Mouse (Mus musculus): ENCODE measurements around the gene Cyb5d1. TPM values are rescaled to one million over a fixed set of nuclear protein-coding genes. Genes with fewer than 3 reads are reported as not detected.
"Not testable (repeated sequence)": the region's sequence is repeated elsewhere in the genome, so short reads cannot be mapped to it uniquely, and the experiment has no call there.

The Cyb5d1 gene
- 7.4 and 7.5 TPM in 2 replicates for polyA plus RNA-seq (2012)

DNA sequence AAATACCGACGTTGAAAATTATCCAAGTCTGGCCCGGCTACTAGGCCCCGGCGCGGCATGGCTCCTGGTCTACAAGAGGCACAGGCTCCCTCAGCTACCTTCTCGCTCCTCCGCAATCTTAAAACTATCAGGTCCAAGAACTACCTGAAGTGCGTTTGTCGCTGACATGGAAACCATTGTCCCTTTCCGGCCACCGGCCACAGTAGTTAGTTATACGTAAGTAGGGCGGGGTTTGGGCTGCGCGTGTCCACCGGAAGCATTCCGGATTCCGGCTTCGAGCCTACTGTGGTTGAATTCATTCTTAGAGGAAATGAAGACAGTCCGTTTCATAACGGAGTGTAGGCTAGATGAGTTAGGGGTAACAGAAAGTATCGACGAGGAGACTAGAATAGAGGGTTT lies at the start of gene Cyb5d1, which contains the start of gene Naa38:
Gene Cyb5d1 (minus strand): TSS at position 397 of the 399 bp plus-strand sequence.
Gene Naa38 (plus strand): TSS at position 253 of the 399 bp plus-strand sequence.
- not testable (repeated sequence) for TF ChIP-seq GATA1 (IDR thresholded peaks at IDR 0.05; ENCODE audit: low read length)

DNA sequence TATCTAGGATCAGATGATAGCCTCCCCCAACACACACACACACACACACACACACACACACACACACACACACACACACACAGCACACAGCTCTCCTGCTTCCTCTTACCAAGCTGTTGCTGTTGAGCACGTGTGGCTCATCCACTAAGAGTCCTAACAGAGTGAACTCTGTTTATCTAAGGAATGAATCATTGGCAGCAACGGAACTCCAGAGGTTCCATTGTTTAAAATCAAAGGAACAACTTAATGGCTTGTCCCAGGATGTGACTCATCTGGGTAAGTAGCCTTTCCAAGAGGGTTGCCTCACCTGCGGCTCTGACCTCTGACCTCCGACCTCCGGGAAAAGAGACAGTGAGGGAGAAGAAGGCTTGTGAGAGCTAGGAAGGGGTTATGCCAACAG lies 47.9 kb upstream of the Cyb5d1 start:
- TF ChIP-seq GATA1 (IDR thresholded peaks at IDR 0.05; ENCODE audit: low read length), result no peak

DNA sequence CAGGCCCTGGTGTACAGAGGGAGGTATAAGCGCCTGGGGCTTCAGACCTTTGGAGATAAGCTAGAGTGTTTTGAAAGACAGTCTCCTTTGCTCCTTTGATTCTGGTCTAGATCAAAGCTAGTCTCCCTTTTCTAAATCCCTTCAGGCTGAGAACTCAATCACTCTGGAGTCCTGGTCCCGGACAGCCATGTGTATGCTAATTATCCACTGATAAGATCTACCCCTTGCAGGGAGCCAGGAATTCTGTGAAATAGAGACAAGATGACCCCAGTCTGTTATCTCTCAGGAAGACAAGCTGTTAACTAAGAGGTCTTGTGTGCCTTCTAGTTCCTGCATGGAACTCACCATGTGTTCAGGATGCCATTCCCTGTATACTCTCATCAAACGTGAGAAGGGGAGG lies 41.9 kb upstream of the Cyb5d1 start:
- no peak for TF ChIP-seq GATA1 (IDR thresholded peaks at IDR 0.05; ENCODE audit: low read length)

- TF ChIP-seq GATA1 (IDR thresholded peaks at IDR 0.05; ENCODE audit: low read length), result no peak
These were observed 37.8 kb upstream of the Cyb5d1 start for GRCm38 (mm10) chr11:69433189-69433588.

DNA sequence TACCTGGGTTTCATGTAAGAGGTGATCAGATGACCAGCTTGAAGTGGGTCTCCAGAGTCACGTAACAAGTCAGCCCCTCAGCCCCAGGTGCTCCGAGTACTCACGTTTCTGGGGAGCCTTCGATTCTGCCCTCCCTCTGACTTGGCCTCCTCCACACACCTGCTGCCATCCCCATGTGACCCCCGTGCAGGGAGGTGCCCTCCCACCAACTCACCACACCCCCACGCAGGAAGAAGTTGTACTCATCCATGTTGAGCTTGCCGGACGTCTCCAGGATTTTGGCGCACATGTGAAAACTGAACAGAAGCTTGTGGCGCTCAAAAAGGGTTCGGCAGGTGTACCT lies 37.2 kb upstream of the Cyb5d1 start:
- no peak for TF ChIP-seq GATA1 (IDR thresholded peaks at IDR 0.05; ENCODE audit: low read length)

DNA sequence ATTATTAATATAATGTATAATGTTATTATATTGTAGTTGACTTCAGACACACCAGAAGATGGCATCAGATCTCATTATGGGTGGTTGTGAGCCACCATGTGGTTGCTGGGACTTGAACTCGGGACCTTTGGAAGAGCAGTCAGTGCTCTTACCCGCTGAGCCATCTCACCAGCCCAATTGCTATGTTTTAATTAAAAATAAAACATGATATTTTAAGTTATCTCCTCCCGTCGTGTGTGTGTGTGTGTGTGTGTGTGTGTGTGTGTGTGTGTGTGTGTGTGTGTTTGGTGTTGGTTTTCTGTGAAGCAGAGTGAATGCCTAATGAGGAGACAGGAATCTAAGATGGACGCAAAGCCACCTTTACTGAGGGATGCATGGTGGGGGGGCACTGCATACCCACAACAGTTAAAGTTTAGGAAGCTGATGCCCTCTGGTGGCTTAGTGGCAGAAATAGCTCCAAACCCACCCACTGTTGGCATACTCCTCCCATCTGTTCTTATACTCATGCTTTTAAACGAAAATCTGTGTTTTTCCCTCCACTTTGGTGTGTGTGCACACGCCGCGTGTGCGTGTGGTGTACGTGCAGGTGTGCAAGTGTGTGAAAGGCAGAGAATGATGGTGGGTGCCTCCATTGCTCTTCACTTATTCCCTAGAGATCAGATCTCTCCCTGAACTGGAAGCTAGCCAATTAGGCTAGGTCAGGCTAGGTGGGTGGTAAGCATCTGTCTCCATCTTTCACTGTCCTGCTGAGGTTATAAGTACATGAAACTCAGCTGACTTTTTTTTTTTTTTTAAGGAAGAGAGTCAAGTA lies 36.6 kb upstream of the Cyb5d1 start:
- no peak for TF ChIP-seq GATA1 (IDR thresholded peaks at IDR 0.05; ENCODE audit: low read length)

DNA sequence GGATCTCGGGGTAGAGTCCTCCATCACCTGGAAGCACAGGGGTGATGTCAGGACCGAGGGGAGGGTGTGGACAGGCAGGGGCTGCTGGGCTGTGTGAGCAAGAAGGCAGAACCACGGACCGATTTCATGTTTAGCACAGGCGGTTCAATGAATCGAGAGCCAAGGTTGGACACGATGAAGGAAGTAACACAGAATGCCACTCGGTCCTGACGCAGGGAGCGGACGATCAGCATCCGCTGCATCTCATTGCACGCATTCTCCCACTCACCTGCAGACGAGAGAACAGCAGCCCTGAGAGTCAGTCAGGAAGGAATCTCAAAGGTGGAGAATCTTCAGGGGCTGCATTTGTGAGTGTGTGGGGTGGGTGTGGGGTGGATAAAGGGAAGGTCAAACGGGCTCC lies 35.2 kb upstream of the Cyb5d1 start:
- TF ChIP-seq GATA1 (IDR thresholded peaks at IDR 0.05; ENCODE audit: low read length), result no peak

DNA sequence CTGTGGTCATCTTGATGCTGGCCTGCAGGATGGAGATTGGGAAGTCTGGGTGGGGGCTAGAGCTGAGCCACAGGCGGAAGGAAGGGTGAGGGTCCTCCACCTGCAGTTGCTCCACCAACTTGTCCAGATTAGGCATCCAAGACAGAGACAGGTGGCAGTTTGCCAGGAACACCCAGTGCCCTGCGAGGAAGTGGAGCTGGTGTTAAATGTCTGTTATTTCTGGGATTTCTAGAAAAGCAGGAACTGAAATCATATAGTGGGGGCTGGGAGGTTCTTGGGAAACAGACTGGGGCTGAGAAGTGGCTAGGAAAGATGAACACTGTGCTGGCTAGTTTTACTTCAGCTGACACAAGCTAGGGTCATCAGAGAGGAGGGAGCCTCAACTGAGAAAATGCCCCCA lies 33.9 kb upstream of the Cyb5d1 start:
- TF ChIP-seq GATA1 (IDR thresholded peaks at IDR 0.05; ENCODE audit: low read length), result no peak

DNA sequence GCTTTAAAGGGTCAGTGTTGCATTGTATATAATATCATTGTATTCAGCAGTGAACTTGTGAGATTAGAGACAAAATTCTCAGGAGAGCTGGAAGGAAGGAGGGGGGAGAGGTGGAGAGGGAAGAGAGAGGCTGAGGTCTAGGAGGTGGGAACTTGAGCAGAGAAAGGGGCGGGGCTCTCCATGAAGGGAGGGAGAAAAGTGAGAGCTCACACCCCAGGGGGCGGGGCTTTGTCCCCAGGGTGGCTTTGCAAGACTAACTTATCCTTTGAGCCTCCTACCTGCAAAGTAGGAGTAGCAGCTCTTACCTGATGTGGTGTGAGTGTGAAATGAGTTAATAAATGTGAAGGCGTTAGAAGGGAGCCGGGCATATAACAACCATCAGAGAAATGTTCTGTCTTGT lies 33.3 kb upstream of the Cyb5d1 start:
- no peak for TF ChIP-seq GATA1 (IDR thresholded peaks at IDR 0.05; ENCODE audit: low read length)

DNA sequence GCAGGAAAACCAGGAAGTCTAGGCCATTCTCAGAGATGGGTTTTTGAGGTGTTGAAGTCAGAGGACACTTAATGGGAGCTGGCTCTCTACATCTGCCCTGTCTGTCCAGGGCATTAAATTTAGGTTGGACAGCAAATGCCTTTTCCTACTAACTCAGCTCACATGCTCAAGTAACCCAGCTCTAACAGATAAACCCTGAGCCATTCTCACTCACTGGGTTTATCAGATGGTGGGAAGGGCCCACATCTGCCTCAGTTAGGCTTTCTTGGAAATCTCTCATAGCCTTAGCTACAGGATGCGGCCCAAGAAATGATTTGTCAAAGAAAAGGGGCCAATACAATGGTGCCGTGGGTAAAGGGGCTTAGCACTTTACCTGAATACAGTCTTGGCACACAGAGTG lies 30.8 kb upstream of the Cyb5d1 start:
- no peak for TF ChIP-seq GATA1 (IDR thresholded peaks at IDR 0.05; ENCODE audit: low read length)

- no peak for TF ChIP-seq GATA1 (IDR thresholded peaks at IDR 0.05; ENCODE audit: low read length)
These were observed 28.5 kb upstream of the Cyb5d1 start for GRCm38 (mm10) chr11:69423885-69424284.

GRCm38 (mm10) chr11:69422842-69423241 lies 27.4 kb upstream of the Cyb5d1 start:
- no peak for TF ChIP-seq GATA1 (IDR thresholded peaks at IDR 0.05; ENCODE audit: low read length)

GRCm38 (mm10) chr11:69421131-69421977 lies 25.9 kb upstream of the Cyb5d1 start:
- no peak for TF ChIP-seq GATA1 (IDR thresholded peaks at IDR 0.05; ENCODE audit: low read length)

DNA sequence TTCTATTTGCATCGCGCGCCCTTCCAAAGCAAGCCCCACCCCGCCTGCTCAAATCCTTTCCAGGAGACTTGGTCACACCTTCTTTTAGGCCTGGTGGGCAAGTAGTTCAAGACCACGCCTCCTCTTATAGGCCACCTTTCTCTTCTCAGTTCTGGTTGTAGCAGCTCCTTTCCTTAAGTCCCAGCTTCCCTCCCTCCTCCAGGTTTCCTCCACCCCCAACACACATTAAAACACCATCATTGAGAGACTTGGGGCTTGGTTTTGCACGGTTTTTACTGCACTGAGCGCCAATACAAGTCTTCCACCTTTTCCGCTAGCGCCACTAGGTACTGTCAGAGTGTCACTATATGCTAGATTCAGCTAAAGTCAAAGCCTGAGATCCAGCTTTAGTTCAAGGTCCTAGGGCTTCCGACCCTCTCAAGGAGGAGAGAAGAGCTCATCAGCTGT lies 25.1 kb upstream of the Cyb5d1 start:
- TF ChIP-seq GATA1 (IDR thresholded peaks at IDR 0.05; ENCODE audit: low read length), result no peak

- TF ChIP-seq GATA1 (IDR thresholded peaks at IDR 0.05; ENCODE audit: low read length), result no peak
These were observed 24.6 kb upstream of the Cyb5d1 start for GRCm38 (mm10) chr11:69419813-69420553.

DNA sequence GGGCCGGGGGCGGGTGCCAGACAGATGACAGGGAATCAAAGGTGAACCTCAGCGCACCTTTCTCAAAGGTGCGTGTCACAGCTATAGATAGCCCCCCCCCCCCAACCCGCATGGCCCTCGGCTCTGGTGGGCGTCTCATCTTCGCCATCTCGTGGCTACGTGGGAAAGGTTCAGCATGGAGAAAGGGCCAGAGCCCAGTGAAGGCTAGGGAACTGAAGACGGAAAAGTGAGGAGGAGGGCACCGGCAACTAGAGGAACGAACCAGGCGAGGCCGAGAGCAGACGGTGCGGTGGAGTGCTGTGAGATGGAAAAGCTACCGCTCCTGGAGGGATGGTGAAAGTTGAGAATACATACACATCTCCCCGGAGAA lies 24.0 kb upstream of the Cyb5d1 start:
- no peak for TF ChIP-seq GATA1 (IDR thresholded peaks at IDR 0.05; ENCODE audit: low read length)
